Mouse (Mus musculus): ENCODE measurements around the gene Zfand6. TPM values are rescaled to one million over a fixed set of nuclear protein-coding genes. Genes with fewer than 3 reads are reported as not detected.

Zfand6 gene
- polyA plus RNA-seq, 1 experiment: 20.0 TPM

- Histone ChIP-seq H3K79me3 (ENCODE audit: low read depth) (no peaks in the 10 kb centered on the region), H3K79me2 (ENCODE audit: control insufficient read depth, insufficient read depth) (no peaks in the 10 kb centered on the region), H3ac (ENCODE audit: control insufficient read depth, insufficient read length, low read depth) (no peak overlapping the region), H3K4me3 (ENCODE audit: insufficient read depth, poor library complexity, severe bottlenecking) (no peak overlapping the region), H3K27me3 (ENCODE audit: control insufficient read depth, insufficient read depth, insufficient read length) (no peaks in the 10 kb centered on the region), H3K36me3 (ENCODE audit: control insufficient read depth, insufficient read depth) (peaks cover 3% of the 10 kb centered on the region)
- TF ChIP-seq USF1 (IDR thresholded peaks at IDR 0.05; ENCODE audit: low read depth) (no peak), MYOG (IDR thresholded peaks at IDR 0.05; ENCODE audit: control insufficient read depth, extremely low read depth, insufficient read length) (no peak), CTCF (IDR thresholded peaks at IDR 0.05; ENCODE audit: control insufficient read depth, insufficient read depth, insufficient read length) (no peak), CEBPB (IDR thresholded peaks at IDR 0.05; ENCODE audit: low read depth) (no peak), MYOD1 (IDR thresholded peaks at IDR 0.05; ENCODE audit: control insufficient read depth, insufficient read length, low read depth) (no peak), MAX (IDR thresholded peaks at IDR 0.05) (no peak), FOSL1 (IDR thresholded peaks at IDR 0.05; ENCODE audit: insufficient read depth, low read length, poor library complexity, severe bottlenecking) (no peak)
These were observed 78.2 kb downstream of the Zfand6 start for GRCm38 (mm10) chr7:84611609-84612008.

- TF ChIP-seq CTCF (IDR thresholded peaks at IDR 0.05; ENCODE audit: control insufficient read depth, insufficient read depth, insufficient read length) (no peak), CEBPB (IDR thresholded peaks at IDR 0.05; ENCODE audit: low read depth) (no peak), USF1 (IDR thresholded peaks at IDR 0.05; ENCODE audit: low read depth) (no peak), MYOD1 (IDR thresholded peaks at IDR 0.05; ENCODE audit: control insufficient read depth, insufficient read length, low read depth) (no peak), MAX (IDR thresholded peaks at IDR 0.05) (no peak), MYOG (IDR thresholded peaks at IDR 0.05; ENCODE audit: control insufficient read depth, extremely low read depth, insufficient read length) (no peak), FOSL1 (IDR thresholded peaks at IDR 0.05; ENCODE audit: insufficient read depth, low read length, poor library complexity, severe bottlenecking) (no peak)
- H3K79me2 ChIP-seq (ENCODE audit: control insufficient read depth, insufficient read depth): peaks cover 5% of the 10 kb centered on the region
- H3ac ChIP-seq (ENCODE audit: control insufficient read depth, insufficient read length, low read depth): peak within 1 kb of the TSS; percentile 65
- no peaks in the 10 kb centered on the region for H3K27me3 ChIP-seq (ENCODE audit: control insufficient read depth, insufficient read depth, insufficient read length)
- H3K79me3 ChIP-seq (ENCODE audit: low read depth): no peaks in the 10 kb centered on the region
- H3K36me3 ChIP-seq (ENCODE audit: control insufficient read depth, insufficient read depth): no peaks in the 10 kb centered on the region
- H3K4me3 ChIP-seq (ENCODE audit: insufficient read depth, poor library complexity, severe bottlenecking): peak within 1 kb of the TSS; percentile 50
These were observed 83.4 kb downstream of the Zfand6 start, which contains the start of gene Fah for GRCm38 (mm10) chr7:84606293-84606749. Gene Fah, minus strand, starts transcription at chr7:84606722.

DNA sequence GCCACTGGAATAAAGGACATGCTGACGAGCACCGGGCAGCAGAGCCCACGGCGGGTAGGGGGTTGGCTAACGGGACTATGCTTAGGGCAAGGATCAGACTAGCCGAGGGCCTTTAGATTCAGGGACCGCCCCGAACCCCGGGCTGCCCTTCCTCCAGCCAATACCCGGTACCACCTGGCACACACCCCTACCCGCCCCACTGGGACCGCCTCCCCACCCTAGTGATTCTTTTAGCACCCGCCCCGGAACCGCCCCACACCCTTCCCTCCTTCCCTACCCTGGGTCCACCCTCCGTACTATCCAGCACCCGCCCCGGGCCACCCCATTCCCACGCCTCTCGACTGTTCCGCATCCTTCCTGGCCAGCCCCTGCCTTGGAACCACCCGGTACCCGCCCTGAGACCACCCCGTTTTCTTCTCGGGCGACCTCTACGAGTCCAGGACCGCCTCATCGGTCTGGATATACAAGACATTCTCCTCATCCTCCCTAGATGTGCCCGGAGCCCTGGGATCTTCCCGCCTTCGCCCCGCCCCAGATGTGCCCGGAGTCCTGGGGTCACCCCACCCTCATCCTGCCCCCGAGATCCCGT, 84.0 kb downstream of the Zfand6 start:
- no peaks in the 10 kb centered on the region for H3K36me3 ChIP-seq (ENCODE audit: control insufficient read depth, insufficient read depth)
- peak overlapping the region; percentile 50 for H3K4me3 ChIP-seq (ENCODE audit: insufficient read depth, poor library complexity, severe bottlenecking)
- H3K79me2 ChIP-seq (ENCODE audit: control insufficient read depth, insufficient read depth): peaks cover 5% of the 10 kb centered on the region
- TF ChIP-seq MYOG (IDR thresholded peaks at IDR 0.05; ENCODE audit: control insufficient read depth, extremely low read depth, insufficient read length) (no peak), FOSL1 (IDR thresholded peaks at IDR 0.05; ENCODE audit: insufficient read depth, low read length, poor library complexity, severe bottlenecking) (no peak), CEBPB (IDR thresholded peaks at IDR 0.05; ENCODE audit: low read depth) (no peak), MAX (IDR thresholded peaks at IDR 0.05) (no peak), MYOD1 (IDR thresholded peaks at IDR 0.05; ENCODE audit: control insufficient read depth, insufficient read length, low read depth) (no peak), CTCF (IDR thresholded peaks at IDR 0.05; ENCODE audit: control insufficient read depth, insufficient read depth, insufficient read length) (no peak), USF1 (IDR thresholded peaks at IDR 0.05; ENCODE audit: low read depth) (no peak)
- H3ac ChIP-seq (ENCODE audit: control insufficient read depth, insufficient read length, low read depth): peak overlapping the region; percentile 65
- no peaks in the 10 kb centered on the region for H3K27me3 ChIP-seq (ENCODE audit: control insufficient read depth, insufficient read depth, insufficient read length)
- no peaks in the 10 kb centered on the region for H3K79me3 ChIP-seq (ENCODE audit: low read depth)

GRCm38 (mm10) chr7:84605033-84605687, 84.6 kb downstream of the Zfand6 start:
- no peak for TF ChIP-seq MAX (IDR thresholded peaks at IDR 0.05)
- TF ChIP-seq FOSL1 (IDR thresholded peaks at IDR 0.05; ENCODE audit: insufficient read depth, low read length, poor library complexity, severe bottlenecking): no peak
- no peak for TF ChIP-seq MYOD1 (IDR thresholded peaks at IDR 0.05; ENCODE audit: control insufficient read depth, insufficient read length, low read depth)
- TF ChIP-seq CTCF (IDR thresholded peaks at IDR 0.05; ENCODE audit: control insufficient read depth, insufficient read depth, insufficient read length): no peak
- no peak for TF ChIP-seq USF1 (IDR thresholded peaks at IDR 0.05; ENCODE audit: low read depth)
- no peak for TF ChIP-seq MYOG (IDR thresholded peaks at IDR 0.05; ENCODE audit: control insufficient read depth, extremely low read depth, insufficient read length)
- no peak for TF ChIP-seq CEBPB (IDR thresholded peaks at IDR 0.05; ENCODE audit: low read depth)
- Histone ChIP-seq H3K36me3 (ENCODE audit: control insufficient read depth, insufficient read depth) (no peaks in the 10 kb centered on the region), H3K27me3 (ENCODE audit: control insufficient read depth, insufficient read depth, insufficient read length) (no peaks in the 10 kb centered on the region), H3K79me2 (ENCODE audit: control insufficient read depth, insufficient read depth) (peaks cover 5% of the 10 kb centered on the region), H3K4me3 (ENCODE audit: insufficient read depth, poor library complexity, severe bottlenecking) (peak overlapping the region; percentile 50), H3K79me3 (ENCODE audit: low read depth) (no peaks in the 10 kb centered on the region), H3ac (ENCODE audit: control insufficient read depth, insufficient read length, low read depth) (peak overlapping the region; percentile 65)

DNA sequence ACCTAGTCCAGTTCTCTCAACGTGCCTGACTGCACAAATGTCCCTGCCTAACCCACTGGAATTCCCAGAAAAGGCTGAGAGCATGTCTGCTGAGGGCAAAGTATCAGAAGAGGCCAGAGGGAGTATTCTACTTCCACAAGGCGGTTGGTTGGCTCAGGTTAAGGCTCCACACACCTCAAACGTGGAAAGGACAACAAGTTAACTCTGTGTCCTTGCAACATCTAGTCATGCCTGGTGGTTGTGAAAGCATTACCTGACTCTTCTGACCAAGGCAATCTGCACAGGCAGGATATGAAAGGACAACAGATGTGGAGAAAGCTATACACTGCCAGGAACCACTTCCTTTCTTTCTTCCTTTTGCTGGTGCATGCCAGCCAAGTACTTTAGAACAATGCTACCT, 85.3 kb downstream of the Zfand6 start:
- peak overlapping the region; percentile 50 for H3K4me3 ChIP-seq (ENCODE audit: insufficient read depth, poor library complexity, severe bottlenecking)
- H3K79me3 ChIP-seq (ENCODE audit: low read depth): no peaks in the 10 kb centered on the region
- no peaks in the 10 kb centered on the region for H3K27me3 ChIP-seq (ENCODE audit: control insufficient read depth, insufficient read depth, insufficient read length)
- peaks cover 5% of the 10 kb centered on the region for H3K79me2 ChIP-seq (ENCODE audit: control insufficient read depth, insufficient read depth)
- H3K36me3 ChIP-seq (ENCODE audit: control insufficient read depth, insufficient read depth): no peaks in the 10 kb centered on the region
- TF ChIP-seq MYOD1 (IDR thresholded peaks at IDR 0.05; ENCODE audit: control insufficient read depth, insufficient read length, low read depth) (no peak), CTCF (IDR thresholded peaks at IDR 0.05; ENCODE audit: control insufficient read depth, insufficient read depth, insufficient read length) (no peak), MAX (IDR thresholded peaks at IDR 0.05) (no peak), FOSL1 (IDR thresholded peaks at IDR 0.05; ENCODE audit: insufficient read depth, low read length, poor library complexity, severe bottlenecking) (no peak), CEBPB (IDR thresholded peaks at IDR 0.05; ENCODE audit: low read depth) (no peak), USF1 (IDR thresholded peaks at IDR 0.05; ENCODE audit: low read depth) (no peak), MYOG (IDR thresholded peaks at IDR 0.05; ENCODE audit: control insufficient read depth, extremely low read depth, insufficient read length) (no peak)
- H3ac ChIP-seq (ENCODE audit: control insufficient read depth, insufficient read length, low read depth): no peak overlapping the region
